Mouse (Mus musculus): ENCODE data around the gene Trim24.

- TF ChIP-seq CTCF (IDR thresholded peaks at IDR 0.05; ENCODE audit: insufficient read depth, low read depth, low read length) (no peak), POLR2A (IDR thresholded peaks at IDR 0.05; ENCODE audit: insufficient read depth, low read depth, low read length) (no peak)
Observed at GRCm38 (mm10) chr6:38012829-38013228, 142.2 kb downstream of the Trim24 start.

All from olfactory bulb, adult 2 months (tissue).